Mouse (Mus musculus) left cerebral cortex, adult 11 months (tissue): ENCODE results near the gene Cyren.

Source experiments
- DNase-seq: peaks from one replicate; pipeline ENCODE4 v3.0.0; 2022; ENCODE audit warnings: low spot score

Gene Cyren

DNA sequence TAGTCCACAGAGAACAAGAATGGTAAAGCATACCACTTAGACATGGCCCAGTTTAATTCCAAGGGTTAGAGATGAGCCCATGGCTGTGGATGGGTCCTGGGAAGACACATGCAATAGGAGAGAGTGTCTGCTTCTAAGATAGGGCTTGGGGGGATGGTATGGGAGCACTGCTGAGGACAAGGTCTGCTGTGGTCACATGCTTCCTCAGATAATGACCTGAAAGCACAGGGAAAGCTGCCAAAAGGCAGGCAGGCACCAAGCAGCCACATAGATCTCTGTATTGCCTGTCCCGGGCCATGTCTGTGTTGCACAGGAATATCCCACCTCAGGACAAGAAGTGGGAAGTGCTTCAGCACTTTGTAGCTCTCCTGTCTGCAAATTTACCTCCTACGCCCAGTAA lies 21.3 kb upstream of the Cyren start:
- no peak for DNase-seq

DNA sequence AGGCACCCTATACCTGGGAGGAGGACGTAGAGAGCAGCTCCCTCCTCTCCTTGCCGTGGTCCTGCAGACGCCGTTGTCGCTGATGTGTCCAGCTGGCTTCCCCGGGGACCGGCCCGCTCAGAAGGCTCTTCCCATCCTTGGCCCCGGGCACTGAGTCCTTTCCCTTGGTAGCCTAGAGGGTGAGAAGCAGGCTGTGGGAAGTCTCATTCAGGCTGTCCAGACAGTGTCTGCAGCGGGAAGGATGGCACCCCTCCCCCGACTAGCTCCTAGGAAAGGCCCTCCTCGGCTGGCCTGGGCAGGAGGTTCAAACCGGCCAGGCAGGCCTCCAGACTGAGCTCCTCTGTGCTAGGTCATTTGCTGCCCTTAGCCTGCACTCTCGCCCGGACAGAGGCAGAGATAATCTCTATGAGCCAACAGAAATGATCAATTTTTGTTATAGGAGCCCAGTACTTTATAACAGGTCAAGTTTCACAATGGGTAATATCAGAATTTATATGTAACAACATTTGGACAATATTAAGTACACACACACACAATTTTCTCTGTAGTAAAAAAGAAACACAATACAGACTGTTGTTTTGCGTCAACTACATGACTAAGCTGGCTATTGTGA lies 18.4 kb upstream of the Cyren start:
- DNase-seq: no peak

- no peak for DNase-seq
Measured at GRCm38 (mm10) chr6:34895569-34895968, 17.7 kb upstream of the Cyren start.

DNA sequence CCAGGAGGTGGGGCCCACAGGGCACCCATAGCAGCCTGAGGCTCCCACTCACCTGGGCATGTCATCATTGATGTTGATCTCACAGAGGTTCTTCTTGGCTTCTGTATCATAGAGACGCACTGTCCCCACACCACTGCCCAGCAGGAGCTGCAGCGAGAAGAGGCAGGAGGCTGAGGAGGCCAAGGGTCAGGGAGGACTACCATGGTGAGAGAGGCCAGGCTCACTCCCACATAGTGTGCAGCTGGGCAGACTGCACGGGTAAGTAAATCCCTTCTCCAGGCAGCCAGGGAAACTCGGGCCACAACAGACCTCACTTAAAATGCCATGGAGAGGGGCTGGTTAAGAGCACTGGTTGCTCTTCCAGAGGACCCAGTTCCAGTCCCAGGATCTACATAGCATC lies 11.3 kb upstream of the Cyren start:
- no peak for DNase-seq

DNA sequence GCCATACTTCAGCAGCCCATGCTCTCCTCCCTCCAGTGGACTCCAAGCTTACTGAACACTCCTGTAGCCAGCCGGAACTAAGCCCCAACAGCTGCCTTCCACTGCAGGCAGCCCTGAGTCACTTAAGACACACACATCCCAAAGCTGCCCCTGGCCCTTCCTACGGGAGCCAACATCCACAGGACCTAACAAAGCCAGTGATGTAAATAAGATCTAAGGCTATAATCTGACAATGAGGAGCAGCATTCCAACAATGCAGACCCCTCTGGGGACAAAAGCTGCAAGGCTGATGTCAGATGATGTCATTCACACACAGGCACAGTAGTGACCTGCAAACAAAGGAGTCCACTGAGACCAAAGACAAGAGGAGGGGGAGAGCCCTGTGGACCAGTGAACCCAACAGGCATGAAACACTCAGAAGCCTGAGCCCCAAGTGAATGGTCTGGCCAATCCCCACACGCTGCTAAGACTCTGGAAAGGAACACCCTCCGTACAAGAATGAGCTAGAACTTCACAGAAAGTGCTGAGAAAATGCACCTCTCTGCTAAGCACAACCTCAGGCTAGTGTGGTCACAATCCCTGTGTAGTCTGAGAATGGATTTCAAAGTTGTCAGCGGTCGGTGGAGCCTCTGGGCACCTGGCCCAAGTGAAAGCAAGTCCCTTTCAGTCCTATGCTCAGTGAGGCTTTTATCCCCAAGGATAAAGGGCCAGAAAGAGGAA lies 9.4 kb upstream of the Cyren start:
- no peak for DNase-seq

GRCm38 (mm10) chr6:34884724-34885123 lies 6.9 kb upstream of the Cyren start:
- no peak for DNase-seq

DNA sequence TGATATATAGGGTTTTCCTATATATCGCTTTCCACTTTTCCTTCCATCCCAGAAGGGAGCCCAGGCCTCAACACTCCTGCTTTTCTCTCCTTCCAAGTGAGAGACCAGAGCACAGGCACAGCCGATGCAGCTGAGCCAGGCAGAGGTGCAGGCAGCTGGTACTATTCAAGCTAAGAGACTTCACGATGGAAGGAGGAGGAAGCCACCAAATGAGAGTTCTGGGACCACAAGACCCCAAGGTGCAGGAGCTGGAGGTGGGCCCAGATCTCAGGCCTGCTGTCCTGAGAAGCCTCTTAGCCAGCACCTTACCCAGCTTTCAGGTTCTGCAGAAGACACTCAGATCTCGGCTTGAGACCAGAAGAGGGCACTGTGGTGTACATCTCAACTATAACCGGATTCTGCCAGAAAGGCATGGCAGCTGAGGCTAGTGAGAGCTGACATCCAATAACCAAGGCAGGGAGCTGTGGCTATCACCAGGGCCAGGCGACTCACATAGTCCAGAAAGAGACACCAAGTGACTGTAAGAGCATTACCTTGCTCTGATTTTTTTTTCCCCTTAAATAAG lies 2.1 kb upstream of the Cyren start:
- DNase-seq: peak; percentile 54

GRCm38 (mm10) chr6:34879101-34879740 lies 1.4 kb upstream of the Cyren start:
- DNase-seq: no peak

DNA sequence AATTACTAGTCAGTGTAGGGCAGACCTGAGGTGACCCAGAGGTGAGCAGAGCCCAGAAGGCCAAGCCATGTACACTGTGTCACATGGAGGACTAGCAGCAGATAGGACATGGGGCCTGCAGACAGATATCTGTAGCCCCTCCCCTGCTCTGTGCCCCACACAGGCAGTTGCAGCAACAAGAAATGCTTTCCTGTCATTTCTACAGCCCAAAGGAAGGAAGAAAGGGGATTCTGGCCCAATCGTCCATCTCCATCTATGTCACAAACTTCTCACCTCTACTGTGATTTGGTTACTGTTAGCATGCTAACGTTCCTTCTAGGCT lies 1.1 kb downstream of the Cyren start:
- no peak for DNase-seq

GRCm38 (mm10) chr6:34875966-34876834 lies 1.7 kb downstream of the Cyren start:
- no peak for DNase-seq

DNA sequence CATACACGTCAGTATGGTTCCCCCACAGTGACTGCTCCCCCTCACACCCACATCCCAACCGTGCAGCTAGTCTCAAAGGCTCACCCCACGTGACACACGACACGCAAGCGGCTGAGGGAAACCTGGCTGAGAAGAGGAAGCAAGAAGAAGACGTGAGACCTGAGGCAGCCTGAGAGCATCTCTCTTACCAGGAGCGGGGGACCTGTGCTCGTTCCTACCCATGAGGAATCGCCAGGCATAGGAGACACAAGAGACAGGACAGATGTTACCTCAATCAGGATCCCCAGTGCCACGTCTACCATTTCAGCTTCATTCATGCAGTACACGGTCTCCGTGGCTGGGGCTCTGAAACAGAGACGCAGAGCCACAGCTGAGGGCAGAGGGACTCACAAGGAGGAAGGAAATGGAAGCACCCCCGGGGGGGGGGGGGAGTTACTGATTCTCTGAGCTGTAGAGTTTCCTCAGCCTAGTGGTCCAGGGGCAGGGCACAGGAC lies 2.5 kb downstream of the Cyren start:
- no peak for DNase-seq

- no peak for DNase-seq
Measured at GRCm38 (mm10) chr6:34874101-34874921, 3.5 kb downstream of the Cyren start.

GRCm38 (mm10) chr6:34872871-34873270 lies 5.0 kb downstream of the Cyren start:
- DNase-seq: no peak

GRCm38 (mm10) chr6:34871929-34872328 lies 5.9 kb downstream of the Cyren start:
- no peak for DNase-seq

- DNase-seq: no peak
Measured at GRCm38 (mm10) chr6:34870724-34871123, 7.1 kb downstream of the Cyren start.

DNA sequence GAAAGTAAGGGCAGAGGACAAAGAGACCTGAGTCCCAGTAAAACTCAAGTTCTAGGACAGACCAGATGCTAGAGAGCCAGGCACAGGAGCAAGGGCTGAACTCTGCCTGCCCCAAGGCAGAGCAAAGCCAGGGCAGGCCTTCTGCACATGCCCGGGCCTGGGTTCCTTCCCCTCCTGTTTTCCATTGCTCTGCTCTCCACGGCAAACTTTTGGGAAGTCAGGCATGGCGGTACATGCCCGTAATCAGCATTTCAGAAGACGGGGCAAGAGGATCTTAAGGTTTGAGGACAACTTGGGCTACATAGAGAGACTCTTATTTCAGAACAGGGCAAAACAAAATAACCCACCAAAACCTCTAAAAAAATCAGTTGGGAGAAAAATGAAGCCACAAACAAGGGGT lies 7.7 kb downstream of the Cyren start:
- DNase-seq: no peak

- no peak for DNase-seq
Measured at GRCm38 (mm10) chr6:34869225-34869915, 8.5 kb downstream of the Cyren start.

GRCm38 (mm10) chr6:34868507-34869217 lies 9.2 kb downstream of the Cyren start:
- DNase-seq: no peak

DNA sequence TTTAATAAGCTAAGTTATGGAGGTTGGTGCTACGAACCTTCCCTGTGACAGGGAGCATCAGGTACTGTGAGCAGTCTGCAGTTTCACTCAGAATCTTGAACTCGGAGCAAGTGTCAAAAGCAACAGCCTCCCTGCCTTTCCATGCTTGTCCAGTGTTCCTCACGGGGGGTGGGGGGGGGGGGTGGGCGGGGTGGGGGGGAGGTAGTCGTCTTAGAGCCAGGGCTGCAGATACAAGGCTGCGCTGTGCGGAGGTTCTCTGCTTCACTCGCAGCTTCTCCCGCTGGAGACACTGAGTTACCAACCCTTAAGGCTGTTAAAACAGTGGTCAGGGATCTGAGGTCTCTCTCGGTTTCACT lies 9.9 kb downstream of the Cyren start:
- DNase-seq: no peak
